Mouse (Mus musculus) lung, embryonic 15.5 days (tissue): Measurements from ENCODE around the gene Fgf3. TPM values are rescaled to one million over a fixed set of nuclear protein-coding genes. Genes with fewer than 3 reads are reported as not detected.
"Not testable (repeated sequence)": the region's sequence is repeated elsewhere in the genome, so short reads cannot be mapped to it uniquely, and the experiment has no call there.

Experiments used
- ATAC-seq: fragments of 200-750 bp; cut with Nextera tagmentation; 2 replicates; pipeline ENCODE4 v1.8.0; 2017; ENCODE audit warnings: moderate number of reproducible peaks, borderline replicate concordance; ENCODE audit not compliant: low FRiP score, low TSS enrichment; ENCODE audit errors: extremely low read depth
- H3K27ac ChIP-seq: fragments of 300-500 bp; sonication (generic); 2 replicates; pipeline ENCODE4 v1.5.1; 2015; ENCODE audit warnings: moderate library complexity, mild to moderate bottlenecking, inconsistent platforms
- H3K27me3 ChIP-seq: fragments of 300-500 bp; sonication (generic); 2 replicates; pipeline ENCODE4 v1.6.1; 2015; ENCODE audit warnings: inconsistent platforms
- H3K36me3 ChIP-seq: fragments of 300-500 bp; sonication (generic); 2 replicates; pipeline ENCODE4 v1.6.1; 2015; ENCODE audit warnings: inconsistent platforms
- H3K4me1 ChIP-seq: fragments of 300-500 bp; sonication (generic); 2 replicates; pipeline ENCODE4 v1.6.1; 2015; ENCODE audit warnings: inconsistent platforms
- H3K4me2 ChIP-seq: fragments of 300-500 bp; sonication (generic); 2 replicates; pipeline ENCODE4 v1.6.1; 2015; ENCODE audit warnings: inconsistent platforms, mild to moderate bottlenecking, moderate library complexity
- H3K4me3 ChIP-seq: fragments of 300-500 bp; sonication (generic); 2 replicates; pipeline ENCODE4 v1.5.1; 2015; ENCODE audit warnings: mild to moderate bottlenecking, inconsistent platforms
- H3K9ac ChIP-seq: fragments of 300-500 bp; sonication (generic); 2 replicates; pipeline ENCODE4 v1.6.1; 2015; ENCODE audit warnings: inconsistent platforms
- H3K9me3 ChIP-seq: fragments of 300-500 bp; sonication (generic); 2 replicates; pipeline ENCODE4 v1.6.1; 2016; ENCODE audit warnings: inconsistent platforms
- WGBS: fragments of 180-500 bp; shearing (Covaris S2); methylation state at CpG from one replicate; pipeline ENCODE4 v1.1.7; 2015; 5-methylcytosine and 5-hydroxymethylcytosine counted together
- polyA plus RNA-seq: library from polyadenylated mRNA; unstranded; fragments of >200 nt; fragmentation: Nextera tagmentation; extraction: Ambion mirVana; gene quantifications from 2 replicates; pipeline ENCODE4 v1.2.1, GENCODE M21; 2015

Fgf3 gene
- polyA plus RNA-seq, 1 experiment from 2014 or later = not detected

GRCm38 (mm10) chr7:144888564-144889299, 50.8 kb downstream of the Fgf3 start:
- Histone ChIP-seq H3K9me3 (no peaks in the 10 kb centered on the region), H3K4me3 (no peak overlapping the region), H3K9ac (no peak overlapping the region), H3K36me3 (no peaks in the 10 kb centered on the region), H3K4me2 (0 out of 2 replicates have a peak overlapping the region, but pooled peaks have one; percentile 4), H3K27ac (no peak overlapping the region), H3K27me3 (peaks cover 21% of the 10 kb centered on the region), H3K4me1 (0 out of 2 replicates have a peak, but pooled peaks cover 4% of the 10 kb centered on the region)
- 6% methylated on average over 18 of the region's 18 CpGs for WGBS
- ATAC-seq = no peak

DNA sequence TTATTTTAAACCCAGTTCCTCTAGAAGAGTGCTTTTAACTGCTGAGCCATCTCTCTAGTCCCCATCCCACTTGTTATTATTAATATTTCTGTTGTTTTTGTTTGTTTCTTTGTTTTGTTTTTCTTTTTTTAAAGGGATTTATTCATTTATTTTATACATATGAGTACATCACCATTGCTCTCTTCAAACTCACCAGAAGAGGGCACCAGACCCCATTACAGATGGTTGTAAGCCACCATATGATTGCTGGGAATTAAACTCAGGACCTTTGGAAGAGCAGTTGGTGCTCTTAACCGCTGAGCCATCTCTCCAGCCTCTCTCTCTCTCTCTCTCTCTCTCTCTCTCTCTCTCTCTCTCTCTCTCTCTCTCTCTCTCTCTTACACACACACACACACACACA, 52.8 kb downstream of the Fgf3 start:
- Histone ChIP-seq H3K4me1 (peaks cover 12% of the 10 kb centered on the region), H3K27me3 (peaks cover 38% of the 10 kb centered on the region)
- H3K9me3 ChIP-seq, H3K4me2 ChIP-seq, ATAC-seq, H3K4me3 ChIP-seq, H3K36me3 ChIP-seq, H3K9ac ChIP-seq, H3K27ac ChIP-seq: not testable (repeated sequence)
- 100% methylated on average over 1 of the region's 1 CpGs for WGBS

GRCm38 (mm10) chr7:144891863-144892262, 54.0 kb downstream of the Fgf3 start:
- Histone ChIP-seq H3K4me2 (no peak overlapping the region), H3K9me3 (no peaks in the 10 kb centered on the region), H3K4me1 (peaks cover 24% of the 10 kb centered on the region), H3K9ac (no peak overlapping the region), H3K27ac (no peak overlapping the region), H3K36me3 (no peaks in the 10 kb centered on the region), H3K27me3 (peaks cover 50% of the 10 kb centered on the region), H3K4me3 (no peak overlapping the region)
- WGBS = 70% methylated on average over 2 of the region's 2 CpGs
- ATAC-seq = no peak

DNA sequence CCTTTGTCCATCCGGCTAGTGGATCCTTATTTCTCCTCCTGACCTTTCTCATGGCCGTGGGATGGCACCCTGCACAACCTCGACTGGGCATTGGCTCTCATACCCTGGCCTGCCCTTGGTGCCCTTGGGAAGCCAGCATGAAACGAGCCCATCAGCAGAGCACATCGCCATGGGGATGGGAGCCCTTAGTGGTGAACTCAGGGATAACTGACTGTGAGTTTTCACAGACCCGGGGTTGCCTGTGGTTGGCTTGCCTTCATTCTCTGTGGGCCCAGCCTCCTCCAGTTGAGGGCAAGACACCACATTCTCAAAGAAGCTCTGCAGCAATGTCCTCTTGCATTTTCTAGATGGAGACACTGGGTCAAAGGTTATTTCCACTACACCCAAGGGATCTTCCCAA, 54.4 kb downstream of the Fgf3 start:
- no peak for ATAC-seq
- H3K36me3 ChIP-seq = no peaks in the 10 kb centered on the region
- H3K9ac ChIP-seq = no peak overlapping the region
- H3K4me1 ChIP-seq = peaks cover 28% of the 10 kb centered on the region
- H3K27me3 ChIP-seq = peaks cover 55% of the 10 kb centered on the region
- WGBS = 46% methylated on average over 6 of the region's 6 CpGs
- no peak overlapping the region for H3K27ac ChIP-seq
- no peak overlapping the region for H3K4me2 ChIP-seq
- H3K4me3 ChIP-seq = no peak overlapping the region
- H3K9me3 ChIP-seq = no peaks in the 10 kb centered on the region

Other genes with a start within 250 kb of the Fgf3 start
- 76.2 and 90.2 TPM in 2 replicates for gene Ano1, start 86.1 kb upstream of the Fgf3 start, polyA plus RNA-seq
- not detected in 2 replicates for gene Fgf4, start 9.3 kb downstream of the Fgf3 start, polyA plus RNA-seq
- not detected in 2 replicates for gene Fgf15, start 58.4 kb downstream of the Fgf3 start, polyA plus RNA-seq
- gene LTO1, start 77.0 kb downstream of the Fgf3 start, polyA plus RNA-seq = 25.8 and 27.9 TPM in 2 replicates
- 127 and 134 TPM in 2 replicates for gene Ccnd1, start 101.8 kb downstream of the Fgf3 start, polyA plus RNA-seq